Mouse (Mus musculus): ENCODE data around the gene Polr3e.

Polr3e gene

GRCm38 (mm10) chr7:120917592-120918461 lies at the start of gene Polr3e:
Gene Polr3e (plus strand): TSS chr7:120917744.
- DNase-seq (ENCODE audit: low read depth, low spot score): peak; percentile 98

- no peak for DNase-seq (ENCODE audit: low read depth, low spot score)
Observed at GRCm38 (mm10) chr7:120869883-120870282, 47.7 kb upstream of the Polr3e start.

GRCm38 (mm10) chr7:120870431-120871008 lies 47.0 kb upstream of the Polr3e start:
- DNase-seq (ENCODE audit: low read depth, low spot score): no peak

- DNase-seq (ENCODE audit: low read depth, low spot score): no peak
Observed at GRCm38 (mm10) chr7:120873083-120873482, 44.5 kb upstream of the Polr3e start.

- DNase-seq (ENCODE audit: low read depth, low spot score): no peak
Observed at GRCm38 (mm10) chr7:120874021-120874420, 43.5 kb upstream of the Polr3e start.

GRCm38 (mm10) chr7:120874764-120875539 lies 42.6 kb upstream of the Polr3e start:
- no peak for DNase-seq (ENCODE audit: low read depth, low spot score)

- DNase-seq (ENCODE audit: low read depth, low spot score): no peak
Observed at GRCm38 (mm10) chr7:120875540-120876388, 41.8 kb upstream of the Polr3e start.

GRCm38 (mm10) chr7:120878271-120878670 lies 39.3 kb upstream of the Polr3e start:
- DNase-seq (ENCODE audit: low read depth, low spot score): no peak

GRCm38 (mm10) chr7:120879972-120880371 lies 37.6 kb upstream of the Polr3e start:
- DNase-seq (ENCODE audit: low read depth, low spot score): no peak

GRCm38 (mm10) chr7:120880770-120881169 lies 36.8 kb upstream of the Polr3e start:
- DNase-seq (ENCODE audit: low read depth, low spot score): no peak

- no peak for DNase-seq (ENCODE audit: low read depth, low spot score)
Observed at GRCm38 (mm10) chr7:120881451-120881850, 36.1 kb upstream of the Polr3e start.

GRCm38 (mm10) chr7:120882674-120883073 lies 34.9 kb upstream of the Polr3e start:
- DNase-seq (ENCODE audit: low read depth, low spot score): no peak

- no peak for DNase-seq (ENCODE audit: low read depth, low spot score)
Observed at GRCm38 (mm10) chr7:120883523-120884290, 33.8 kb upstream of the Polr3e start.

GRCm38 (mm10) chr7:120884746-120885145 lies 32.8 kb upstream of the Polr3e start:
- DNase-seq (ENCODE audit: low read depth, low spot score): no peak

GRCm38 (mm10) chr7:120893123-120893522 lies 24.4 kb upstream of the Polr3e start:
- DNase-seq (ENCODE audit: low read depth, low spot score): no peak

- DNase-seq (ENCODE audit: low read depth, low spot score): no peak
Observed at GRCm38 (mm10) chr7:120897054-120897453, 20.5 kb upstream of the Polr3e start.

- DNase-seq (ENCODE audit: low read depth, low spot score): no peak
Observed at GRCm38 (mm10) chr7:120897711-120898335, 19.7 kb upstream of the Polr3e start.

GRCm38 (mm10) chr7:120900191-120900590 lies 17.4 kb upstream of the Polr3e start:
- no peak for DNase-seq (ENCODE audit: low read depth, low spot score)

GRCm38 (mm10) chr7:120901701-120902100 lies 15.8 kb upstream of the Polr3e start:
- DNase-seq (ENCODE audit: low read depth, low spot score): no peak

GRCm38 (mm10) chr7:120902931-120903330 lies 14.6 kb upstream of the Polr3e start:
- no peak for DNase-seq (ENCODE audit: low read depth, low spot score)
